Comparison of ENCODE assay signal across 8 mouse cellular contexts in genomic region chr19:5637069-5638047, GRCm38 (mm10). TPM values are rescaled to one million over a fixed set of nuclear protein-coding genes. Genes with fewer than 3 reads are reported as not detected.
A peak's percentile ranks its signal among the peaks of the same experiment; 100 is the strongest.
DNase-seq lines count a peak whose midpoint lies in the region; ATAC-seq and TF ChIP-seq lines count a peak whose summit lies in the region.

Gene Rela (plus strand): TSS chr19:5637483.

- no peak for TF ChIP-seq CTCF in CH12.LX (conservative IDR thresholded peaks at IDR 0.05 in 1 of 2, IDR thresholded peaks at IDR 0.05 in 1 of 2; ENCODE audit: low read depth in 2 of 2, low read length in 2 of 2)
- TF ChIP-seq CTCF in heart, postnatal 0 days (IDR thresholded peaks at IDR 0.05; ENCODE audit: low read depth) = no peak
- TF ChIP-seq CTCF in testis, adult 2 months (IDR thresholded peaks at IDR 0.05; ENCODE audit: control insufficient read depth, insufficient read depth, insufficient replicate concordance, low read depth, low read length) = no peak

- WGBS in forebrain, embryonic 12.5 days = under 1% methylated on average over 103 of the region's 109 CpGs
- under 1% methylated on average over 71 of the region's 109 CpGs for WGBS in heart, postnatal 0 days
- WGBS in liver, embryonic 16.5 days (ENCODE audit: insufficient replicate concordance) = under 1% methylated on average over 103 of the region's 109 CpGs
- under 1% methylated on average over 101 of the region's 109 CpGs for WGBS in neural tube, embryonic 13.5 days

- peaks cover 36 to 41% of the 10 kb centered on the region in 2 experiments for H3K36me3 ChIP-seq in CH12.LX (replicated peaks in 1 of 2; ENCODE audit: control insufficient read depth in 1 of 2, insufficient read depth in 1 of 2, low read length in 1 of 2)
- H3K36me3 ChIP-seq in forebrain, embryonic 12.5 days (replicated peaks) = peaks cover 32% of the 10 kb centered on the region
- H3K36me3 ChIP-seq in heart, postnatal 0 days (replicated peaks; ENCODE audit: control insufficient read depth, insufficient read depth, low read length) = peaks cover 30% of the 10 kb centered on the region
- peaks cover 25% of the 10 kb centered on the region for H3K36me3 ChIP-seq in liver, embryonic 16.5 days (ENCODE audit: control insufficient read depth, insufficient read depth)
- H3K36me3 ChIP-seq in neural tube, embryonic 13.5 days = peaks cover 39% of the 10 kb centered on the region
- H3K36me3 ChIP-seq in testis, adult 2 months (ENCODE audit: control insufficient read depth, insufficient read depth, low read length) = no peaks in the 10 kb centered on the region; the same call in 1 of the 2 replicates

- H3K27ac ChIP-seq in CH12.LX (ENCODE audit: insufficient read depth, low read depth) = peak within 1 kb of the TSS; percentile 68
- peak within 1 kb of the TSS; percentile 93 for H3K27ac ChIP-seq in forebrain, embryonic 12.5 days
- peak within 1 kb of the TSS; percentile 95 for H3K27ac ChIP-seq in heart, postnatal 0 days (ENCODE audit: low read depth)
- H3K27ac ChIP-seq in liver, embryonic 16.5 days (ENCODE audit: low read length) = peak within 1 kb of the TSS; percentile 87
- peak within 1 kb of the TSS; percentile 94 for H3K27ac ChIP-seq in neural tube, embryonic 13.5 days (replicated peaks)
- H3K27ac ChIP-seq in testis, adult 2 months (ENCODE audit: control insufficient read depth, insufficient read depth, low read depth, low read length) = peak within 1 kb of the TSS; percentile 92

- peak within 1 kb of the TSS; percentile 79 for H3K9ac ChIP-seq in CH12.LX (ENCODE audit: insufficient read depth, low read depth)
- peak within 1 kb of the TSS; percentile 93 for H3K9ac ChIP-seq in forebrain, embryonic 12.5 days
- H3K9ac ChIP-seq in heart, postnatal 0 days (replicated peaks; ENCODE audit: low read depth, low read length) = peak within 1 kb of the TSS; percentile 86
- H3K9ac ChIP-seq in liver, embryonic 16.5 days (ENCODE audit: low read depth, low read length) = peak within 1 kb of the TSS; percentile 94
- H3K9ac ChIP-seq in neural tube, embryonic 13.5 days = peak within 1 kb of the TSS; percentile 93

- no peak for TF ChIP-seq RAD21 in CH12.LX (IDR thresholded peaks at IDR 0.05; ENCODE audit: low read depth, low read length)

- DNase-seq in CH12.LX (ENCODE audit: extremely low read depth) = peak; percentile 85
- DNase-seq in c-Kit-positive CD71-positive TER-119-negative erythroid progenitor cells, embryonic 14.5 days (ENCODE audit: low read depth) = peak; percentile 81
- peak; percentile 80 for DNase-seq in heart, postnatal 0 days (ENCODE audit: low spot score)
- DNase-seq in kidney, postnatal 4 days = peak; percentile 88 to 93

- peaks cover 6 to 28% of the 10 kb centered on the region in 2 experiments for H3K4me1 ChIP-seq in CH12.LX (ENCODE audit: control insufficient read depth in 1 of 2, insufficient read depth in 2 of 2)
- H3K4me1 ChIP-seq in forebrain, embryonic 12.5 days = peaks cover 22% of the 10 kb centered on the region
- peaks cover 16% of the 10 kb centered on the region for H3K4me1 ChIP-seq in heart, postnatal 0 days (ENCODE audit: control insufficient read depth, insufficient read depth)
- peaks cover 29% of the 10 kb centered on the region for H3K4me1 ChIP-seq in liver, embryonic 16.5 days (ENCODE audit: control insufficient read depth, low read depth, low read length)
- H3K4me1 ChIP-seq in neural tube, embryonic 13.5 days (replicated peaks) = peaks cover 28% of the 10 kb centered on the region
- H3K4me1 ChIP-seq in testis, adult 2 months (ENCODE audit: control insufficient read depth, insufficient read depth, low read length) = peaks cover 8% of the 10 kb centered on the region

- H3K4me2 ChIP-seq in CH12.LX (ENCODE audit: insufficient read depth, low read depth, poor library complexity, severe bottlenecking) = peak within 1 kb of the TSS; percentile 76
- H3K4me2 ChIP-seq in forebrain, embryonic 12.5 days = peak within 1 kb of the TSS; percentile 82
- peak within 1 kb of the TSS; percentile 69 for H3K4me2 ChIP-seq in heart, postnatal 0 days (ENCODE audit: low read depth, low read length)
- peak within 1 kb of the TSS; percentile 96 for H3K4me2 ChIP-seq in liver, embryonic 16.5 days (ENCODE audit: low read depth, low read length)
- peak within 1 kb of the TSS; percentile 94 for H3K4me2 ChIP-seq in neural tube, embryonic 13.5 days

- in situ Hi-C loops in CH12.LX (cut with MboI; ENCODE audit: low pct_ligation_motif_present, low pct_unique_long_range_greater_than_20kb, low sequenced_read_pairs) = no loop called here

- no peak for TF ChIP-seq EP300 in CH12.LX (IDR thresholded peaks at IDR 0.05; ENCODE audit: low read length)
- TF ChIP-seq EP300 in heart, postnatal 0 days (IDR thresholded peaks at IDR 0.05; ENCODE audit: low read depth) = no peak

- no peaks in the 10 kb centered on the region for H3K9me3 ChIP-seq in CH12.LX (replicated peaks; ENCODE audit: low read length)
- H3K9me3 ChIP-seq in forebrain, embryonic 12.5 days = no peaks in the 10 kb centered on the region
- H3K9me3 ChIP-seq in heart, postnatal 0 days (replicated peaks; ENCODE audit: control insufficient read depth, low read length) = no peaks in the 10 kb centered on the region
- H3K9me3 ChIP-seq in liver, embryonic 16.5 days (replicated peaks; ENCODE audit: control insufficient read depth, low read length) = no peaks in the 10 kb centered on the region
- H3K9me3 ChIP-seq in neural tube, embryonic 13.5 days = no peaks in the 10 kb centered on the region

- H3K4me3 ChIP-seq in CH12.LX (replicated peaks in 1 of 3; ENCODE audit: low read depth in 2 of 3, low read length in 2 of 3, poor library complexity in 1 of 3) = peak within 1 kb of the TSS; percentile 73 to 85 (median 82)
- H3K4me3 ChIP-seq in forebrain, embryonic 12.5 days (replicated peaks) = peak within 1 kb of the TSS; percentile 89
- peak within 1 kb of the TSS; percentile 70 for H3K4me3 ChIP-seq in heart, postnatal 0 days (ENCODE audit: low read depth, low read length)
- peak within 1 kb of the TSS; percentile 92 for H3K4me3 ChIP-seq in liver, embryonic 16.5 days (ENCODE audit: low read depth, low read length)
- H3K4me3 ChIP-seq in neural tube, embryonic 13.5 days = peak within 1 kb of the TSS; percentile 80
- H3K4me3 ChIP-seq in testis, adult 2 months (ENCODE audit: control insufficient read depth, low read depth, low read length) = peak within 1 kb of the TSS; percentile 87

- ATAC-seq in forebrain, embryonic 12.5 days (ENCODE audit: low FRiP score) = peak; percentile 89
- ATAC-seq in heart, postnatal 0 days (ENCODE audit: insufficient read depth, low read depth) = peak; percentile 89
- peak; percentile 87 for ATAC-seq in liver, embryonic 16.5 days (ENCODE audit: low read depth)
- peak; percentile 87 for ATAC-seq in neural tube, embryonic 13.5 days (ENCODE audit: low read depth)

- dilution Hi-C loops in CH12.LX (cut with MboI; ENCODE audit: extremely low pct_ligation_motif_present, extremely low pct_unique_long_range_greater_than_20kb, low sequenced_read_pairs) = no loop called here

- H3K27me3 ChIP-seq in CH12.LX (replicated peaks) = no peaks in the 10 kb centered on the region
- H3K27me3 ChIP-seq in forebrain, embryonic 12.5 days = no peaks in the 10 kb centered on the region
- H3K27me3 ChIP-seq in heart, postnatal 0 days (ENCODE audit: control insufficient read depth, insufficient read depth, low read length) = no peaks in the 10 kb centered on the region
- H3K27me3 ChIP-seq in liver, embryonic 16.5 days (ENCODE audit: control insufficient read depth, insufficient read depth, low read depth, low read length) = no peaks in the 10 kb centered on the region
- no peaks in the 10 kb centered on the region for H3K27me3 ChIP-seq in neural tube, embryonic 13.5 days
- no peaks in the 10 kb centered on the region for H3K27me3 ChIP-seq in testis, adult 2 months (ENCODE audit: control insufficient read depth, insufficient read depth, low read length)

- TF ChIP-seq POLR2A in CH12.LX (IDR thresholded peaks at IDR 0.05; ENCODE audit: low read depth, low read length) = peak; percentile 90
- TF ChIP-seq POLR2A in testis, adult 2 months (IDR thresholded peaks at IDR 0.05; ENCODE audit: control insufficient read depth, low read depth, low read length) = peak; percentile 56

- H3K79me2 ChIP-seq in CH12.LX (replicated peaks; ENCODE audit: control insufficient read depth, extremely low read depth, insufficient read depth, poor library complexity, severe bottlenecking) = peaks cover 14% of the 10 kb centered on the region

TF ChIP-seq in CH12.LX, 34 proteins besides CTCF, POLR2A, EP300 and RAD21 (continues in another document):
- TF ChIP-seq MAZ (IDR thresholded peaks at IDR 0.05; ENCODE audit: low read depth, low read length) (no peak), ZKSCAN1 (IDR thresholded peaks at IDR 0.05; ENCODE audit: borderline replicate concordance, low read depth, low read length) (no peak), E2F4 (IDR thresholded peaks at IDR 0.05; ENCODE audit: insufficient replicate concordance, low read depth, low read length) (no peak), ELF1 (IDR thresholded peaks at IDR 0.05; ENCODE audit: low read depth, low read length) (peak; percentile 85), ZNF384 (IDR thresholded peaks at IDR 0.05; ENCODE audit: low read depth, low read length) (no peak), MEF2A (IDR thresholded peaks at IDR 0.05; ENCODE audit: borderline replicate concordance, low read depth, low read length) (0 out of 2 replicates have a peak, but pooled peaks have one; percentile 12), CHD1 (IDR thresholded peaks at IDR 0.05; ENCODE audit: low read depth, low read length) (no peak), PAX5 (IDR thresholded peaks at IDR 0.05; ENCODE audit: low read length) (no peak), SIN3A (IDR thresholded peaks at IDR 0.05; ENCODE audit: low read length) (peak; percentile 78), TBP (conservative IDR thresholded peaks at IDR 0.05; ENCODE audit: low read depth, low read length) (0 out of 2 replicates have a peak, but pooled peaks have one; percentile 30), MAX (IDR thresholded peaks at IDR 0.05; ENCODE audit: low read length) (peak; percentile 67), RCOR1 (conservative IDR thresholded peaks at IDR 0.05; ENCODE audit: low read depth, low read length) (no peak), SMC3 (IDR thresholded peaks at IDR 0.05; ENCODE audit: low read depth, low read length) (no peak), BHLHE40 (IDR thresholded peaks at IDR 0.05; ENCODE audit: low read depth, low read length) (no peak; the same call in 1 of the 2 replicates)

RNA-seq across cellular contexts. Expression of gene Rela, which starts in this region (rescaled TPM):
- total RNA-seq in CH12.LX (2012; rRNA removed) = 21.0 and 22.1 TPM in 2 replicates
- total RNA-seq in CH12.LX (2014; rRNA removed) = 11.1 and 12.1 TPM in 2 replicates
- polyA plus RNA-seq in CH12.LX (2012; ENCODE audit: insufficient read length, low read depth) = 43.8 and 51.9 TPM in 2 replicates
- polyA plus RNA-seq in forebrain, embryonic 12.5 days (2016; fragmentation: Nextera tagmentation; extraction: Ambion mirVana) = 34.1 and 36.9 TPM in 2 replicates
- total RNA-seq in heart, postnatal 0 days (2014; rRNA removed; ENCODE audit: low replicate concordance) = 26.3 and 49.5 TPM in 2 replicates
- 22.9 and 23.6 TPM in 2 replicates for polyA plus RNA-seq in heart, postnatal 0 days (2015; fragmentation: Nextera tagmentation; extraction: Ambion mirVana)
- 21.6 and 23.6 TPM in 2 replicates for polyA plus RNA-seq in liver, embryonic 16.5 days (2015; fragmentation: Nextera tagmentation; extraction: Ambion mirVana)
- 33.8 and 36.5 TPM in 2 replicates for polyA plus RNA-seq in neural tube, embryonic 13.5 days (2015; fragmentation: Nextera tagmentation; extraction: Ambion mirVana)
- polyA plus RNA-seq in testis, adult 2 months (2012; rRNA removed) = 42.5 and 44.5 TPM in 2 replicates

Comparison
In these comparisons a context has a peak if more than half of its experiments do, and no peak if none do; other contexts are left out.
1. Peak in every context shown above with its lines: DNase-seq, ATAC-seq, H3K4me3 ChIP-seq and H3K27ac ChIP-seq.